Mouse (Mus musculus): Measurements from ENCODE around the gene Itga9.

DNA sequence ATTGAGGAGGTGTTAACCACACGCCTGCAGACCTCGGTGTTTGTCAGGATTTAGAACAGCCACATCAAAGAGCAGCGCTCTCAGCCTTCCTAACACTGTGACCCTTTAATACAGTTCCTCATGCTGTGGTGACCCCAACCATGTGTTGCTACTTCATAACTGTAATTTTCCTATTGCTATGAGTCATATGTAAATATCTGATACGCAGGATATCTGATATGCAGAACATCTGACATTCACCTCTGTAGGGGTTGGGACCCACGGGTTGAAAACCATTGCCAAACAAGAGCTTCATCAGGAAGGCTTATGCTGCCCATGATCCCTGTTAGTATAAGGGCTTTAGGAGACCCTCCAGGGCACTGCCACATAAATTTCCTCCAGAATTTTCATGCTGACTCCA, 237.2 kb downstream of the Itga9 start:
- TF ChIP-seq CTCF (conservative IDR thresholded peaks at IDR 0.05; ENCODE audit: insufficient read depth, insufficient read length, low read depth, low read length) (no peak), POLR2A (IDR thresholded peaks at IDR 0.05; ENCODE audit: low read depth, low read length) (no peak)
